Comparison of ENCODE assay signal across 9 mouse cellular contexts in genomic region chr17:31057891-31058744, GRCm38 (mm10). TPM values are rescaled to one million over a fixed set of nuclear protein-coding genes. Genes with fewer than 3 reads are reported as not detected.
DNase-seq lines count a peak whose midpoint lies in the region; ATAC-seq and TF ChIP-seq lines count a peak whose summit lies in the region.
"Had no signal": no experiment of that assay in that cellular context is flagged by ENCODE, and none has a peak within 500 bp of the region (broad histone marks: within the 10 kb centered on the region; RNA-seq: fewer than 3 reads in every experiment).

No protein-coding gene starts in this region.

- H3K36me3 ChIP-seq in heart, embryonic 14.5 days (ENCODE audit: control insufficient read depth, insufficient read depth, low read length): no peaks in the 10 kb centered on the region
- H3K36me3 ChIP-seq in ES-E14 (ENCODE audit: control insufficient read depth, insufficient read depth, low read length, poor library complexity, severe bottlenecking): no peaks in the 10 kb centered on the region
- H3K36me3 ChIP-seq in embryonic facial prominence, embryonic 13.5 days: no peaks in the 10 kb centered on the region; the same call in 1 of the 2 replicates
- H3K36me3 ChIP-seq in intestine, embryonic 16.5 days (ENCODE audit: control insufficient read depth, insufficient read depth, low read length): no peaks in the 10 kb centered on the region
- H3K36me3 ChIP-seq in stomach, embryonic 14.5 days (ENCODE audit: control insufficient read depth, insufficient read depth, low read length): no peaks in the 10 kb centered on the region

- DNase-seq in heart, postnatal 14 days: no peak
- DNase-seq in ES-E14 (ENCODE audit: low read depth, low spot score): no peak
- DNase-seq in urinary bladder, postnatal 14 days (ENCODE audit: low spot score): no peak

- peak overlapping the region; percentile 84 for H3K4me2 ChIP-seq in heart, embryonic 14.5 days (ENCODE audit: low read length)
- H3K4me2 ChIP-seq in embryonic facial prominence, embryonic 13.5 days: peak overlapping the region; percentile 94
- peak overlapping the region; percentile 90 for H3K4me2 ChIP-seq in intestine, embryonic 16.5 days (ENCODE audit: low read depth, low read length)
- peak overlapping the region; percentile 82 for H3K4me2 ChIP-seq in stomach, embryonic 14.5 days (replicated peaks; ENCODE audit: low read depth, low read length)

- in situ Hi-C loops in ES-E14 (cut with MboI; ENCODE audit: low sequenced_read_pairs in 2 of 2, unreplicated experiment in 2 of 2): no loop called here

- peaks cover 10% of the 10 kb centered on the region; the same call in 1 of the 2 replicates for H3K9me3 ChIP-seq in heart, embryonic 14.5 days (ENCODE audit: control insufficient read depth, low read length)
- no peaks in the 10 kb centered on the region for H3K9me3 ChIP-seq in ES-E14 (ENCODE audit: control insufficient read depth, insufficient read depth, low read depth, low read length)
- peaks cover 8% of the 10 kb centered on the region for H3K9me3 ChIP-seq in embryonic facial prominence, embryonic 13.5 days
- H3K9me3 ChIP-seq in intestine, embryonic 16.5 days (ENCODE audit: control insufficient read depth, low read length): peaks cover 5% of the 10 kb centered on the region; the same call in 1 of the 2 replicates
- H3K9me3 ChIP-seq in stomach, embryonic 14.5 days (ENCODE audit: control insufficient read depth, low read depth, low read length): peaks cover 6% of the 10 kb centered on the region; the same call in 1 of the 2 replicates

- peak overlapping the region; percentile 29 to 35; a peak in 2 of 4 replicates for H3K27ac ChIP-seq in heart, embryonic 14.5 days (replicated peaks in 1 of 2; ENCODE audit: control insufficient read depth in 1 of 2, insufficient read depth in 1 of 2, low read depth in 2 of 2, low read length in 2 of 2)
- H3K27ac ChIP-seq in ES-E14 (ENCODE audit: insufficient read depth, low read depth, low read length, poor library complexity, severe bottlenecking): no peak overlapping the region
- peak overlapping the region; percentile 60 for H3K27ac ChIP-seq in embryonic facial prominence, embryonic 13.5 days
- H3K27ac ChIP-seq in intestine, embryonic 16.5 days (ENCODE audit: low read length): peak overlapping the region; percentile 45
- H3K27ac ChIP-seq in stomach, embryonic 14.5 days (ENCODE audit: low read length): no peak overlapping the region

- peak overlapping the region; percentile 51 to 61 for H3K4me3 ChIP-seq in heart, embryonic 14.5 days (ENCODE audit: control insufficient read depth in 1 of 2, insufficient read depth in 1 of 2, low read depth in 1 of 2, low read length in 2 of 2)
- H3K4me3 ChIP-seq in ES-E14 (ENCODE audit: insufficient read depth in 1 of 2, low read depth in 1 of 2, low read length in 2 of 2, poor library complexity in 1 of 2, severe bottlenecking in 1 of 2): peak overlapping the region; percentile 75 to 78
- peak overlapping the region; percentile 57 for H3K4me3 ChIP-seq in embryonic facial prominence, embryonic 13.5 days
- H3K4me3 ChIP-seq in intestine, embryonic 16.5 days (ENCODE audit: low read length): peak overlapping the region; percentile 60
- H3K4me3 ChIP-seq in stomach, embryonic 14.5 days (ENCODE audit: low read depth, low read length): peak overlapping the region; percentile 42

- peaks cover 22 to 34% of the 10 kb centered on the region in 2 experiments for H3K4me1 ChIP-seq in heart, embryonic 14.5 days (ENCODE audit: control insufficient read depth in 2 of 2, insufficient read depth in 2 of 2, low read length in 2 of 2)
- H3K4me1 ChIP-seq in ES-E14 (ENCODE audit: control insufficient read depth in 2 of 2, insufficient read depth in 2 of 2, low read length in 2 of 2, poor library complexity in 1 of 2): peaks cover 2 to 18% of the 10 kb centered on the region in 2 experiments; a peak in 1 of 4 replicates
- H3K4me1 ChIP-seq in embryonic facial prominence, embryonic 13.5 days: peaks cover 36% of the 10 kb centered on the region
- peaks cover 12% of the 10 kb centered on the region for H3K4me1 ChIP-seq in intestine, embryonic 16.5 days (ENCODE audit: control insufficient read depth, insufficient read depth, low read length)
- peaks cover 10% of the 10 kb centered on the region for H3K4me1 ChIP-seq in stomach, embryonic 14.5 days (ENCODE audit: control insufficient read depth, insufficient read depth, low read length)

- ATAC-seq in heart, embryonic 14.5 days (ENCODE audit: insufficient number of reproducible peaks, insufficient read depth, low FRiP score, low read depth): 0 out of 2 replicates have a peak, but pooled peaks have one; percentile 26
- no peak for ATAC-seq in embryonic facial prominence, embryonic 13.5 days (ENCODE audit: insufficient number of reproducible peaks, insufficient read depth, low FRiP score, low TSS enrichment, low read depth)
- peak; percentile 49 for ATAC-seq in intestine, embryonic 16.5 days
- peak; percentile 21 for ATAC-seq in megakaryocyte progenitor cell, adult 5-6 weeks (replicated peaks; ENCODE audit: poor library complexity)
- peak; percentile 15; the same call in 1 of the 2 replicates for ATAC-seq in stomach, embryonic 14.5 days (ENCODE audit: insufficient number of reproducible peaks, insufficient read depth, low FRiP score, low read depth)
- ATAC-seq: Patski had no signal

- peaks cover 7% of the 10 kb centered on the region; the same call in 1 of the 2 replicates for H3K27me3 ChIP-seq in heart, embryonic 14.5 days (ENCODE audit: control insufficient read depth, insufficient read depth, low read length)
- H3K27me3 ChIP-seq in embryonic facial prominence, embryonic 13.5 days: peaks cover 19% of the 10 kb centered on the region
- H3K27me3 ChIP-seq in intestine, embryonic 16.5 days (replicated peaks; ENCODE audit: control insufficient read depth, insufficient read depth, low read length): peaks cover 17% of the 10 kb centered on the region
- H3K27me3 ChIP-seq in stomach, embryonic 14.5 days (ENCODE audit: control insufficient read depth, insufficient read depth, low read length): peaks cover 18% of the 10 kb centered on the region; the same call in 1 of the 2 replicates

- under 1% methylated on average over 31 of the region's 31 CpGs for WGBS in heart, embryonic 14.5 days
- WGBS in embryonic facial prominence, embryonic 13.5 days: under 1% methylated on average over 31 of the region's 31 CpGs
- 2% methylated on average over 30 of the region's 31 CpGs for WGBS in intestine, embryonic 16.5 days
- 1% methylated on average over 31 of the region's 31 CpGs for WGBS in stomach, embryonic 14.5 days

- intact Hi-C loops in heart, postnatal 14 days (cut with DNase I): loop anchor here (5.0 kb wide), 1 partner anchor 41 kb away; no protein-coding TSS in a partner anchor

- peak overlapping the region; percentile 70 for H3K9ac ChIP-seq in heart, embryonic 14.5 days (ENCODE audit: low read length)
- peak overlapping the region; percentile 71 for H3K9ac ChIP-seq in ES-E14 (ENCODE audit: insufficient read depth, low read depth, low read length, poor library complexity, severe bottlenecking)
- peak overlapping the region; percentile 70 for H3K9ac ChIP-seq in embryonic facial prominence, embryonic 13.5 days
- peak overlapping the region; percentile 50 for H3K9ac ChIP-seq in intestine, embryonic 16.5 days (ENCODE audit: low read depth, low read length)
- H3K9ac ChIP-seq in stomach, embryonic 14.5 days (replicated peaks; ENCODE audit: low read depth, low read length): 0 out of 2 replicates have a peak overlapping the region, but pooled peaks have one; percentile 18

TF ChIP-seq in ES-E14, 5 proteins besides CTCF, POLR2A, EP300 and RAD21:
- TF ChIP-seq MAFK (IDR thresholded peaks at IDR 0.05; ENCODE audit: insufficient read depth, low read depth, low read length) (no peak), ZC3H11A (IDR thresholded peaks at IDR 0.05; ENCODE audit: borderline replicate concordance, low read depth, low read length) (no peak), HCFC1 (IDR thresholded peaks at IDR 0.05; ENCODE audit: borderline replicate concordance, insufficient read depth, low read length) (no peak), ZNF384 (IDR thresholded peaks at IDR 0.05; ENCODE audit: low read depth, low read length) (no peak), CHD2 (IDR thresholded peaks at IDR 0.05; ENCODE audit: low read depth, low read length) (no peak)

RNA-seq across cellular contexts. Expression of gene Abcg1, which starts 0.6 kb away (rescaled TPM):
- polyA plus RNA-seq in heart, embryonic 14.5 days (2014; fragmentation: Nextera tagmentation; extraction: Ambion mirVana): 10.1 and 10.8 TPM in 2 replicates
- 10 to 100 TPM; 11.0 to 13.5 TPM for total RNA-seq in heart, postnatal 14 days (2021)
- total RNA-seq in ES-E14 (2012; rRNA removed): 9.3 and 33.4 TPM in 2 replicates
- polyA plus RNA-seq in embryonic facial prominence, embryonic 13.5 days (2015; fragmentation: Nextera tagmentation; extraction: Ambion mirVana): 14.2 and 14.9 TPM in 2 replicates
- 5.4 and 5.6 TPM in 2 replicates for polyA plus RNA-seq in intestine, embryonic 16.5 days (2015; fragmentation: Nextera tagmentation; extraction: Ambion mirVana)
- 6.2 and 8.3 TPM in 2 replicates for total RNA-seq in megakaryocyte progenitor cell, adult 5-6 weeks (2015)
- 10.6 and 11.3 TPM in 2 replicates for total RNA-seq in megakaryocyte progenitor cell, adult 5-6 weeks (2017)
- 5.9 and 6.6 TPM in 2 replicates for polyA plus RNA-seq in stomach, embryonic 14.5 days (2014; fragmentation: Nextera tagmentation; extraction: Ambion mirVana)

Comparison
In these comparisons a context has a peak if more than half of its experiments do, and no peak if none do; other contexts are left out.
1. H3K27ac ChIP-seq: peak in heart, embryonic 14.5 days (2 of 2), embryonic facial prominence, embryonic 13.5 days (single experiment) and intestine, embryonic 16.5 days (single experiment); none in ES-E14 (single experiment) and stomach, embryonic 14.5 days (single experiment).
2. H3K9ac ChIP-seq: peak in every context shown above with its lines; median percentile 71 in ES-E14; 70 in heart, embryonic 14.5 days; 70 in embryonic facial prominence, embryonic 13.5 days; 50 in intestine, embryonic 16.5 days; 18 in stomach, embryonic 14.5 days.
3. Peak in every context shown above with its lines, with median percentiles within 50 percentile points of each other: H3K4me2 ChIP-seq and H3K4me3 ChIP-seq.